Mouse (Mus musculus): ENCODE results near the gene Tas2r113.
"Not testable (repeated sequence)": the region's sequence is repeated elsewhere in the genome, so short reads cannot be mapped to it uniquely, and the experiment has no call there.

The Tas2r113 gene

GRCm38 (mm10) chr6:132892711-132893110 is at the start of gene Tas2r113:
Gene Tas2r113 (plus strand): TSS chr6:132893011.
- no peak for DNase-seq

GRCm38 (mm10) chr6:132846842-132847241 is 46.0 kb upstream of the Tas2r113 start, which contains the start of gene Tas2r123:
Gene Tas2r123 (plus strand): TSS chr6:132847142.
- no peak for DNase-seq

GRCm38 (mm10) chr6:132855138-132855537 is 37.7 kb upstream of the Tas2r113 start, which contains the start of gene Tas2r116:
Gene Tas2r116 (plus strand): TSS chr6:132855438.
- DNase-seq: no peak

GRCm38 (mm10) chr6:132867708-132868107 is 25.1 kb upstream of the Tas2r113 start, which contains the start of gene Tas2r110:
Gene Tas2r110 (plus strand): TSS chr6:132868008.
- no peak for DNase-seq

GRCm38 (mm10) chr6:132909351-132909750 is 16.5 kb downstream of the Tas2r113 start, which contains the start of gene Tas2r125:
Gene Tas2r125 (plus strand): TSS chr6:132909651.
- DNase-seq: no peak

- not testable (repeated sequence) for DNase-seq
Observed at GRCm38 (mm10) chr6:132941376-132941775, 48.6 kb downstream of the Tas2r113 start.

All from cerebellum, postnatal 25 days (tissue).